In the genomic region with DNA sequence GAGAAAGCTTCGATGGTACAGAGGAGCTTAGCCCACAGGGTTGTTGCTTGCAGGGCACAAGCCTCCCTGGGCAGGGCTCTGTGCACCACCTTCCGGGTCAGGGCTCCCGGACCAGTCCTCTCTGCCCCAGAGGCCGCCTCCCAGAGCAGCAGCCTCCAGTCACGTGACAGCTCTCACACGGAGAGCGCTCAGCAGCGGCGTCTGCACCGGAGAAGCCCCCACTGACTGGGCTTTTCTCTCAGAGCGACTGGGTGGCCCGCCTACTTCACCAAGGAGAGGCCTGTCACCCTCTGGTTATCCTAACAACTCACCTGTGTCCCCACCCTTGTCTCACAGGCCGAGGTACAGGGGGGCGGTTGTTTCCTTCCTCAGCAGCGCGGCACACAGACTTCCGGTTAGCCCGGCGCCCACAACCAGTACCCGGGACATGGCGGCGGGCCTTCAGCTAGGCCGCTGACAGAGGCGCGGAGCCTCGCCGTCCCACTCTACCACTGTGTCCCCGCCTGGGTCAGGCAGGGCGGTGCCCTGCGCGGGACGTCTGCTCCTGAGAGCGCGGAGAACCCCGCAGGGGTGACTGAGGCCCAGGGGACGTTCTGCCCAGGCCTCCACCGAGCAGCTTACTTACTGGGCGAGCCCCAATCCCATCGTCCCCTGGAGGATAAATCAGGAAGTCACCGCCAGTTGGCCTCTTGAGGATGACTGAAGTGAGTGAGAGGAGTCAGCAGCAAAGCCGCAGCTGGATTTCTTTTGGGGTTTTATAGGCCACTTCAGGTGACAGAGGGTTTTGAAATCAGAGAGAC, we compare ENCODE assay signal across 9 mouse cellular contexts. TPM values are rescaled to one million over a fixed set of nuclear protein-coding genes. Genes with fewer than 3 reads are reported as not detected.
DNase-seq lines count a peak whose midpoint lies in the region; ATAC-seq and TF ChIP-seq lines count a peak whose summit lies in the region.
"Not testable (repeated sequence)": the region's sequence is repeated elsewhere in the genome, so short reads cannot be mapped to it uniquely, and the experiment has no call there.
"Had no signal": no experiment of that assay in that cellular context is flagged by ENCODE, and none has a peak within 500 bp of the region (broad histone marks: within the 10 kb centered on the region; RNA-seq: fewer than 3 reads in every experiment).

Gene Lipo3 (minus strand): TSS at position 665 of the 800 bp plus-strand sequence.

- peak; percentile 98 for ATAC-seq in hindbrain, embryonic 13.5 days (ENCODE audit: low FRiP score)
- ATAC-seq in lung, embryonic 15.5 days (ENCODE audit: borderline replicate concordance, extremely low read depth, low FRiP score, low TSS enrichment): peak; percentile 86

- not testable (repeated sequence) for H3K9me3 ChIP-seq in hindbrain, embryonic 13.5 days; lung, embryonic 15.5 days

- not testable (repeated sequence) for TF ChIP-seq CTCF in gastrocnemius, adult 2 months (IDR thresholded peaks at IDR 0.05); olfactory bulb, adult 2 months (IDR thresholded peaks at IDR 0.05; ENCODE audit: insufficient read depth, low read depth, low read length)

- WGBS in hindbrain, embryonic 13.5 days: 43% methylated on average over 14 of the region's 41 CpGs
- WGBS in lung, embryonic 15.5 days: 28% methylated on average over 12 of the region's 41 CpGs
- 40% methylated on average over 15 of the region's 41 CpGs for WGBS in olfactory bulb, adult 2 months

- TF ChIP-seq POLR2A in olfactory bulb, adult 2 months (IDR thresholded peaks at IDR 0.05; ENCODE audit: insufficient read depth, low read depth, low read length): not testable (repeated sequence)

- DNase-seq in R1 (ENCODE audit: low read depth, low spot score): peak; percentile 80
- peak; percentile 21 to 51 for DNase-seq in cerebellum, postnatal 36 days
- peak; percentile 52 for DNase-seq in gastrocnemius, adult 2 months
- peak; percentile 8 to 29 for DNase-seq in layer of hippocampus, postnatal 10 days (ENCODE audit: low spot score in 2 of 2)
- peak; percentile 8 to 11 for DNase-seq in thymus, postnatal 10 days (ENCODE audit: low spot score in 2 of 2)

- not testable (repeated sequence) for H3K27me3 ChIP-seq in hindbrain, embryonic 13.5 days; lung, embryonic 15.5 days

- not testable (repeated sequence) for H3K4me1 ChIP-seq in hindbrain, embryonic 13.5 days (replicated peaks); lung, embryonic 15.5 days; olfactory bulb, adult 2 months (ENCODE audit: control insufficient read depth, insufficient read depth, low read length)

- intact Hi-C loops in gastrocnemius, adult 2 months (cut with DNase I): not testable (repeated sequence)

- H3K9ac ChIP-seq in hindbrain, embryonic 13.5 days; lung, embryonic 15.5 days: not testable (repeated sequence)

- peak within 1 kb of the TSS; percentile 62 for H3K4me3 ChIP-seq in gastrocnemius, adult 2 months
- H3K4me3 ChIP-seq in hindbrain, embryonic 13.5 days: peak within 1 kb of the TSS; percentile 28
- not testable (repeated sequence) for H3K4me3 ChIP-seq in lung, embryonic 15.5 days
- H3K4me3 ChIP-seq in olfactory bulb, adult 2 months (ENCODE audit: insufficient read depth, low read depth, low read length): peak within 1 kb of the TSS; percentile 18; the same call in 1 of the 2 replicates

- H3K4me2 ChIP-seq in hindbrain, embryonic 13.5 days: peak within 1 kb of the TSS; percentile 41
- H3K4me2 ChIP-seq in lung, embryonic 15.5 days: peak within 1 kb of the TSS; percentile 26; the same call in 1 of the 2 replicates

- not testable (repeated sequence) for H3K27ac ChIP-seq in gastrocnemius, adult 2 months; hindbrain, embryonic 13.5 days; lung, embryonic 15.5 days; olfactory bulb, adult 2 months (ENCODE audit: insufficient read depth, low read depth, low read length)

- H3K36me3 ChIP-seq in hindbrain, embryonic 13.5 days; lung, embryonic 15.5 days: not testable (repeated sequence)

RNA-seq across cellular contexts. Expression of gene Lipo3, which starts in this region (rescaled TPM):
- total RNA-seq in gastrocnemius, adult 2 months (2021): 1 to 10 TPM; 4.8 to 5.6 TPM
- 13.4 and 14.4 TPM in 2 replicates for polyA plus RNA-seq in hindbrain, embryonic 13.5 days (2015; fragmentation: Nextera tagmentation; extraction: Ambion mirVana)
- total RNA-seq in layer of hippocampus, postnatal 10 days (2021): 1 to 10 TPM; 5.8 to 7.7 TPM
- polyA plus RNA-seq in lung, embryonic 15.5 days (2015; fragmentation: Nextera tagmentation; extraction: Ambion mirVana): 18.3 and 18.5 TPM in 2 replicates
- polyA plus RNA-seq in olfactory bulb, adult 2 months (2012; ENCODE audit: insufficient read depth, insufficient read length, low replicate concordance, missing spikeins): not detected in 2 replicates
- total RNA-seq: MEL had no signal

Comparison
In these comparisons a context has a peak if more than half of its experiments do, and no peak if none do; other contexts are left out.
1. RNA of gene Lipo3 (polyA plus RNA-seq): 18.3 to 18.5 TPM in lung, embryonic 15.5 days and 13.4 to 14.4 TPM in hindbrain, embryonic 13.5 days; not detected in olfactory bulb, adult 2 months; every median in the first group is over 10 times any median in the second.
2. DNase-seq: peak in every context shown above with its lines; median percentile 80 in R1; 52 in gastrocnemius, adult 2 months; 36 in cerebellum, postnatal 36 days; 18 in layer of hippocampus, postnatal 10 days; 10 in thymus, postnatal 10 days.